ENCODE assay signal across 13 mouse cellular contexts in genomic region chr11:103098531-103099190, GRCm38 (mm10). TPM values are rescaled to one million over a fixed set of nuclear protein-coding genes. Genes with fewer than 3 reads are reported as not detected.
DNase-seq lines count a peak whose midpoint lies in the region; ATAC-seq and TF ChIP-seq lines count a peak whose summit lies in the region.
"Had no signal": no experiment of that assay in that cellular context is flagged by ENCODE, and none has a peak within 500 bp of the region (broad histone marks: within the 10 kb centered on the region; RNA-seq: fewer than 3 reads in every experiment).

No protein-coding gene starts in this region.

- peaks cover 43% of the 10 kb centered on the region for H3K27me3 ChIP-seq in limb, embryonic 13.5 days
- H3K27me3 ChIP-seq in limb, embryonic 10.5 days (ENCODE audit: low read depth, poor library complexity, severe bottlenecking), result peaks cover 87% of the 10 kb centered on the region
- H3K27me3 ChIP-seq in heart, embryonic 14.5 days (ENCODE audit: control insufficient read depth, insufficient read depth, low read length), result no peaks in the 10 kb centered on the region
- H3K27me3 ChIP-seq in stomach, postnatal 0 days (ENCODE audit: control insufficient read depth, insufficient read depth, low read length), result no peaks in the 10 kb centered on the region
- H3K27me3 ChIP-seq: Patski had no signal

- H3K36me3 ChIP-seq in limb, embryonic 13.5 days, result no peaks in the 10 kb centered on the region
- H3K36me3 ChIP-seq in limb, embryonic 10.5 days, result no peaks in the 10 kb centered on the region
- no peaks in the 10 kb centered on the region for H3K36me3 ChIP-seq in heart, embryonic 14.5 days (ENCODE audit: control insufficient read depth, insufficient read depth, low read length)
- no peaks in the 10 kb centered on the region for H3K36me3 ChIP-seq in stomach, postnatal 0 days (ENCODE audit: control insufficient read depth, insufficient read depth, low read length)

- H3K4me2 ChIP-seq in limb, embryonic 13.5 days (replicated peaks), result no peak overlapping the region
- peak overlapping the region; percentile 19; the same call in 1 of the 2 replicates for H3K4me2 ChIP-seq in heart, embryonic 14.5 days (ENCODE audit: low read length)
- H3K4me2 ChIP-seq in stomach, postnatal 0 days (replicated peaks; ENCODE audit: low read depth), result no peak overlapping the region

- 74% methylated on average over 11 of the region's 11 CpGs for WGBS in limb, embryonic 13.5 days
- 69% methylated on average over 11 of the region's 11 CpGs for WGBS in limb, embryonic 10.5 days
- WGBS in heart, embryonic 14.5 days, result 46% methylated on average over 11 of the region's 11 CpGs
- WGBS in stomach, postnatal 0 days, result 83% methylated on average over 11 of the region's 11 CpGs

- 0 out of 2 replicates have a peak overlapping the region, but pooled peaks have one; percentile 25 for H3K9ac ChIP-seq in limb, embryonic 13.5 days
- peak overlapping the region; percentile 55 for H3K9ac ChIP-seq in heart, embryonic 14.5 days (ENCODE audit: low read length)
- H3K9ac ChIP-seq in stomach, postnatal 0 days (ENCODE audit: low read length), result no peak overlapping the region

- peak; percentile 54 for DNase-seq in cerebellum, adult 9-11 months
- DNase-seq in cerebellum, postnatal 4 days (ENCODE audit: low spot score in 2 of 2), result no peak
- no peak for DNase-seq in limb, embryonic 10.5 days (ENCODE audit: low spot score)
- DNase-seq in stomach, postnatal 0 days (ENCODE audit: low spot score), result peak; percentile 15
- DNase-seq in spleen, postnatal 14 days (ENCODE audit: low spot score in 2 of 2), result no peak
- DNase-seq in ovary, postnatal 10 days (ENCODE audit: low spot score), result no peak
- DNase-seq: adrenal gland, postnatal 14 days; lung, adult 18-20 months had no signal

- H3K4me3 ChIP-seq in limb, embryonic 13.5 days, result no peak overlapping the region
- H3K4me3 ChIP-seq in limb, embryonic 10.5 days, result no peak overlapping the region
- H3K4me3 ChIP-seq in heart, embryonic 14.5 days (ENCODE audit: control insufficient read depth in 1 of 2, insufficient read depth in 1 of 2, low read depth in 1 of 2, low read length in 2 of 2), result no peak overlapping the region
- H3K4me3 ChIP-seq in stomach, postnatal 0 days (ENCODE audit: low read depth, low read length), result no peak overlapping the region

- H3K27ac ChIP-seq in limb, embryonic 13.5 days, result no peak overlapping the region
- H3K27ac ChIP-seq in limb, embryonic 10.5 days, result no peak overlapping the region
- peak overlapping the region; percentile 55 to 81 for H3K27ac ChIP-seq in heart, embryonic 14.5 days (replicated peaks in 1 of 2; ENCODE audit: control insufficient read depth in 1 of 2, insufficient read depth in 1 of 2, low read depth in 2 of 2, low read length in 2 of 2)
- no peak overlapping the region for H3K27ac ChIP-seq in stomach, postnatal 0 days (replicated peaks)

- TF ChIP-seq EP300 in stomach, postnatal 0 days (optimal IDR thresholded peaks at IDR 0.05), result no peak

- H3K4me1 ChIP-seq in limb, embryonic 13.5 days, result peaks cover 54% of the 10 kb centered on the region
- peaks cover 64% of the 10 kb centered on the region for H3K4me1 ChIP-seq in limb, embryonic 10.5 days
- peaks cover 66 to 79% of the 10 kb centered on the region in 2 experiments for H3K4me1 ChIP-seq in heart, embryonic 14.5 days (ENCODE audit: control insufficient read depth in 2 of 2, insufficient read depth in 2 of 2, low read length in 2 of 2)
- peaks cover 5% of the 10 kb centered on the region; the same call in 1 of the 2 replicates for H3K4me1 ChIP-seq in stomach, postnatal 0 days (replicated peaks; ENCODE audit: control insufficient read depth, insufficient read depth)

- H3K9me3 ChIP-seq in limb, embryonic 13.5 days, result no peaks in the 10 kb centered on the region
- no peaks in the 10 kb centered on the region for H3K9me3 ChIP-seq in limb, embryonic 10.5 days (replicated peaks)
- no peaks in the 10 kb centered on the region for H3K9me3 ChIP-seq in heart, embryonic 14.5 days (ENCODE audit: control insufficient read depth, low read length)
- H3K9me3 ChIP-seq in stomach, postnatal 0 days (ENCODE audit: control insufficient read depth, low read length), result no peaks in the 10 kb centered on the region

- TF ChIP-seq CTCF in stomach, postnatal 0 days (IDR thresholded peaks at IDR 0.05; ENCODE audit: low read depth), result no peak

- ATAC-seq in limb, embryonic 13.5 days (ENCODE audit: low FRiP score, low read depth), result no peak
- no peak for ATAC-seq in heart, embryonic 14.5 days (ENCODE audit: insufficient number of reproducible peaks, insufficient read depth, low FRiP score, low read depth)
- ATAC-seq in stomach, postnatal 0 days (ENCODE audit: low FRiP score, low TSS enrichment), result no peak
- ATAC-seq: forebrain, embryonic 16.5 days; intestine, embryonic 16.5 days; Patski had no signal

RNA-seq across cellular contexts. Expression of gene Plcd3, which starts 2.8 kb away (rescaled TPM):
- 4.8 and 5.1 TPM in 2 replicates for polyA plus RNA-seq in limb, embryonic 13.5 days (2015; fragmentation: Nextera tagmentation; extraction: Ambion mirVana)
- 1.5 and 1.8 TPM in 2 replicates for polyA plus RNA-seq in limb, embryonic 10.5 days (2016; fragmentation: Nextera tagmentation; extraction: Ambion mirVana)
- polyA plus RNA-seq in heart, embryonic 14.5 days (2014; fragmentation: Nextera tagmentation; extraction: Ambion mirVana), result 6.9 and 7.4 TPM in 2 replicates
- 4.2 and 5.0 TPM in 2 replicates for polyA plus RNA-seq in stomach, postnatal 0 days (2015; fragmentation: Nextera tagmentation; extraction: Ambion mirVana)

RNA-seq across cellular contexts. Expression of gene Acbd4, which starts 2.8 kb away (rescaled TPM):
- polyA plus RNA-seq in limb, embryonic 13.5 days (2015; fragmentation: Nextera tagmentation; extraction: Ambion mirVana), result 14.4 and 17.2 TPM in 2 replicates
- polyA plus RNA-seq in limb, embryonic 10.5 days (2016; fragmentation: Nextera tagmentation; extraction: Ambion mirVana), result 4.0 and 5.1 TPM in 2 replicates
- 13.3 TPM in 2 replicates for polyA plus RNA-seq in heart, embryonic 14.5 days (2014; fragmentation: Nextera tagmentation; extraction: Ambion mirVana)
- polyA plus RNA-seq in stomach, postnatal 0 days (2015; fragmentation: Nextera tagmentation; extraction: Ambion mirVana), result 28.6 and 36.7 TPM in 2 replicates

RNA-seq across cellular contexts. Expression of gene Hexim1, which starts 17.4 kb away (rescaled TPM):
- polyA plus RNA-seq in limb, embryonic 13.5 days (2015; fragmentation: Nextera tagmentation; extraction: Ambion mirVana), result 5.1 and 5.6 TPM in 2 replicates
- polyA plus RNA-seq in limb, embryonic 10.5 days (2016; fragmentation: Nextera tagmentation; extraction: Ambion mirVana), result 1.8 and 2.4 TPM in 2 replicates
- polyA plus RNA-seq in heart, embryonic 14.5 days (2014; fragmentation: Nextera tagmentation; extraction: Ambion mirVana), result 3.4 and 3.7 TPM in 2 replicates
- 3.8 and 4.1 TPM in 2 replicates for polyA plus RNA-seq in stomach, postnatal 0 days (2015; fragmentation: Nextera tagmentation; extraction: Ambion mirVana)

RNA-seq across cellular contexts. Expression of gene Hexim2, which starts 33.6 kb away (rescaled TPM):
- polyA plus RNA-seq in limb, embryonic 13.5 days (2015; fragmentation: Nextera tagmentation; extraction: Ambion mirVana), result 12.8 and 13.8 TPM in 2 replicates
- polyA plus RNA-seq in limb, embryonic 10.5 days (2016; fragmentation: Nextera tagmentation; extraction: Ambion mirVana), result 10.1 and 12.3 TPM in 2 replicates
- polyA plus RNA-seq in heart, embryonic 14.5 days (2014; fragmentation: Nextera tagmentation; extraction: Ambion mirVana), result 4.1 and 4.6 TPM in 2 replicates
- 3.7 and 4.4 TPM in 2 replicates for polyA plus RNA-seq in stomach, postnatal 0 days (2015; fragmentation: Nextera tagmentation; extraction: Ambion mirVana)

Comparison
In these comparisons a context has a peak if more than half of its experiments do, and no peak if none do; other contexts are left out.
1. DNase-seq: peak in cerebellum, adult 9-11 months (single experiment) and stomach, postnatal 0 days (single experiment); none in cerebellum, postnatal 4 days (0 of 2), limb, embryonic 10.5 days (single experiment), spleen, postnatal 14 days (0 of 2) and ovary, postnatal 10 days (single experiment).
2. H3K27ac ChIP-seq: peak in heart, embryonic 14.5 days (2 of 2); none in limb, embryonic 13.5 days (single experiment), limb, embryonic 10.5 days (single experiment) and stomach, postnatal 0 days (single experiment).